Mouse (Mus musculus) CH12.LX (cell line): Measurements from ENCODE around the gene Ubb. TPM values are rescaled to one million over a fixed set of nuclear protein-coding genes. Genes with fewer than 3 reads are reported as not detected.

ENCODE experiments used
- DNase-seq: peaks from one replicate; pipeline ENCODE4 v3.0.0-alpha.2; 2013; ENCODE audit errors: extremely low read depth
- H3K27ac ChIP-seq: 2 replicates; pipeline ENCODE4 v1.5.1; 2012; ENCODE audit warnings: low read depth, mild to moderate bottlenecking, control low read depth, moderate library complexity; ENCODE audit not compliant: insufficient read depth
- H3K27me3 ChIP-seq: replicated peaks from 2 replicates; pipeline ENCODE3; 2012; ENCODE audit warnings: inconsistent platforms
- H3K36me3 ChIP-seq, 2 experiments: replicated peaks in 1 of 2; 2 replicates each; pipeline versions ENCODE3 to v1.6.1; 2012; ENCODE audit warnings: inconsistent platforms in 1 of 2, low read length in 1 of 2, mild to moderate bottlenecking in 1 of 2, mixed read lengths in 1 of 2, moderate library complexity in 1 of 2; ENCODE audit not compliant: control insufficient read depth in 1 of 2, insufficient read depth in 1 of 2
- H3K4me1 ChIP-seq, 2 experiments: 2 replicates each; pipeline ENCODE4 v1.6.1; 2012; ENCODE audit warnings: inconsistent platforms in 1 of 2, moderate library complexity in 1 of 2; ENCODE audit not compliant: insufficient read depth in 2 of 2, control insufficient read depth in 1 of 2
- H3K4me2 ChIP-seq: 2 replicates; pipeline ENCODE4 v1.6.1; 2012; ENCODE audit warnings: low read depth, mild to moderate bottlenecking, control low read depth; ENCODE audit not compliant: poor library complexity, insufficient read depth, severe bottlenecking
- H3K4me3 ChIP-seq, 3 experiments: fragments of 150-350 bp in 1 of 3; sonication (generic) in 1 of 3; replicated peaks in 1 of 3; 2 replicates each; pipeline versions ENCODE3 to v1.5.1; 2011 to 2012; ENCODE audit warnings: low read depth in 2 of 3, low read length in 2 of 3, mild to moderate bottlenecking in 2 of 3, moderate library complexity in 2 of 3, control low read depth in 1 of 3, improper control_type of control experiment in 1 of 3, inconsistent platforms in 1 of 3, mixed read lengths in 1 of 3; ENCODE audit not compliant: poor library complexity in 1 of 3
- H3K79me2 ChIP-seq: replicated peaks from 2 replicates; pipeline ENCODE4 v1.6.1; 2012; ENCODE audit warnings: mild to moderate bottlenecking, moderate library complexity; ENCODE audit not compliant: control insufficient read depth, poor library complexity, insufficient read depth, severe bottlenecking; ENCODE audit errors: extremely low read depth
- H3K9ac ChIP-seq: 2 replicates; pipeline ENCODE4 v1.6.1; 2012; ENCODE audit warnings: low read depth, mild to moderate bottlenecking, control low read depth, moderate library complexity; ENCODE audit not compliant: insufficient read depth
- H3K9me3 ChIP-seq: replicated peaks from 2 replicates; pipeline ENCODE3; 2012; ENCODE audit warnings: low read length, inconsistent platforms, mixed read lengths
- CHD2 ChIP-seq: IDR thresholded peaks from 2 replicates; pipeline ENCODE4 v1.6.1; 2011; ENCODE audit warnings: low read length, improper control_type of control experiment
- ELF1 ChIP-seq: IDR thresholded peaks from 2 replicates; pipeline ENCODE4 v1.6.1; 2014; ENCODE audit warnings: low read depth, mild to moderate bottlenecking, inconsistent platforms, low read length, improper control_type of control experiment
- EP300 ChIP-seq: IDR thresholded peaks from 2 replicates; pipeline ENCODE4 v1.6.1; 2011; ENCODE audit warnings: low read length, improper control_type of control experiment
- ETS1 ChIP-seq: conservative IDR thresholded peaks from 2 replicates; pipeline ENCODE4 v1.6.1; 2012; ENCODE audit warnings: low read depth, mild to moderate bottlenecking, inconsistent platforms, low read length, improper control_type of control experiment, moderate library complexity
- GABPA ChIP-seq: IDR thresholded peaks from 2 replicates; pipeline ENCODE4 v1.6.1; 2012; ENCODE audit warnings: low read depth, low read length, improper control_type of control experiment, inconsistent platforms; ENCODE audit not compliant: insufficient replicate concordance
- HCFC1 ChIP-seq: IDR thresholded peaks from 2 replicates; pipeline ENCODE4 v1.6.1; 2012; ENCODE audit warnings: low read depth, mild to moderate bottlenecking, inconsistent platforms, low read length, improper control_type of control experiment
- IRF4 ChIP-seq: IDR thresholded peaks from 2 replicates; pipeline ENCODE4 v1.6.1; 2014; ENCODE audit warnings: low read depth, mild to moderate bottlenecking, inconsistent platforms, low read length, improper control_type of control experiment
- JUN ChIP-seq: IDR thresholded peaks from 2 replicates; pipeline ENCODE4 v1.6.1; 2011; ENCODE audit warnings: low read depth, mild to moderate bottlenecking, low read length, improper control_type of control experiment, moderate library complexity; ENCODE audit not compliant: insufficient read depth
- MAFK ChIP-seq: IDR thresholded peaks from 2 replicates; pipeline ENCODE4 v1.6.1; 2011; ENCODE audit warnings: low read length, improper control_type of control experiment; ENCODE audit not compliant: insufficient replicate concordance
- MAZ ChIP-seq: IDR thresholded peaks from 2 replicates; pipeline ENCODE4 v1.6.1; 2012; ENCODE audit warnings: low read depth, mild to moderate bottlenecking, inconsistent platforms, low read length, improper control_type of control experiment, moderate library complexity
- MXI1 ChIP-seq: IDR thresholded peaks from 2 replicates; pipeline ENCODE4 v1.6.1; 2011; ENCODE audit warnings: mild to moderate bottlenecking, low read depth, low read length, improper control_type of control experiment
- PAX5 ChIP-seq: IDR thresholded peaks from 2 replicates; pipeline ENCODE4 v1.6.1; 2012; ENCODE audit warnings: low read length, inconsistent platforms, mixed read lengths
- POLR2A ChIP-seq: IDR thresholded peaks from 2 replicates; pipeline ENCODE4 v1.6.1; 2011; ENCODE audit warnings: low read depth, mild to moderate bottlenecking, improper control_type of control experiment, low read length
- RAD21 ChIP-seq: IDR thresholded peaks from 2 replicates; pipeline ENCODE4 v1.6.1; 2011; ENCODE audit warnings: low read depth, mild to moderate bottlenecking, low read length, improper control_type of control experiment, moderate library complexity
- RCOR1 ChIP-seq: conservative IDR thresholded peaks from 2 replicates; pipeline ENCODE4 v1.6.1; 2012; ENCODE audit warnings: low read depth, mild to moderate bottlenecking, inconsistent platforms, low read length, improper control_type of control experiment
- TBP ChIP-seq: conservative IDR thresholded peaks from 2 replicates; pipeline ENCODE4 v1.6.1; 2011; ENCODE audit warnings: low read depth, low read length, improper control_type of control experiment
- TCF12 ChIP-seq: IDR thresholded peaks from 2 replicates; pipeline ENCODE4 v1.6.1; 2014; ENCODE audit warnings: low read depth, mild to moderate bottlenecking, inconsistent platforms, low read length, improper control_type of control experiment
- USF1 ChIP-seq: IDR thresholded peaks from 2 replicates; pipeline ENCODE4 v1.6.1; 2014; ENCODE audit warnings: low read depth, mild to moderate bottlenecking, inconsistent platforms, low read length, improper control_type of control experiment
- USF2 ChIP-seq: conservative IDR thresholded peaks from 2 replicates; pipeline ENCODE4 v1.6.1; 2011; ENCODE audit warnings: low read depth, low read length, improper control_type of control experiment
- ZKSCAN1 ChIP-seq: IDR thresholded peaks from 2 replicates; pipeline ENCODE4 v1.6.1; 2012; ENCODE audit warnings: low read depth, inconsistent platforms, low read length, improper control_type of control experiment, borderline replicate concordance
- dilution Hi-C: fragments of 300-500 bp; cut with MboI; formaldehyde crosslinking; loops from 2 replicates; pipeline ENCODE4 v1.14.3; 2020; ENCODE audit warnings: low sequenced_read_pairs; ENCODE audit not compliant: extremely low pct_unique_long_range_greater_than_20kb, extremely low pct_ligation_motif_present
- in situ Hi-C: fragments of 300-500 bp; cut with MboI; formaldehyde crosslinking; loops from 3 replicates; pipeline ENCODE4 v1.14.3; 2019; ENCODE audit warnings: low sequenced_read_pairs, low pct_ligation_motif_present, low pct_unique_long_range_greater_than_20kb, mixed read lengths
- polyA plus RNA-seq: library from polyadenylated mRNA; unstranded; fragments of >175 nt; gene quantifications from 2 replicates; pipeline ENCODE4 v1.2.1, GENCODE M21; 2012; ENCODE audit warnings: low read depth; ENCODE audit not compliant: insufficient read length
- total RNA-seq, 2 experiments: library from RNA; depleted of rRNA; stranded (reverse); fragments of 300-350 nt in 1 of 2; fragments of >200 nt in 1 of 2; gene quantifications; 2 replicates each; pipeline ENCODE4 v1.2.3; 2012 to 2014

Gene Ubb
- total and polyA plus RNA-seq, 3 experiments, result 1,092 to 2,098 (median 1,487) TPM

- no peak for TF ChIP-seq USF2
- TF ChIP-seq POLR2A, result no peak
- TF ChIP-seq ETS1, result no peak
- TF ChIP-seq TCF12, result no peak
- TF ChIP-seq MXI1, result no peak
- TF ChIP-seq MAFK, result no peak
- TF ChIP-seq JUN, result no peak
- TF ChIP-seq IRF4, result no peak
- TF ChIP-seq USF1, result no peak
- no peak for TF ChIP-seq ELF1
- TF ChIP-seq CHD2, result no peak
- TF ChIP-seq RCOR1, result no peak
- peaks cover 3% of the 10 kb centered on the region for H3K9me3 ChIP-seq
- H3K4me1 ChIP-seq, result peaks cover 6 to 41% of the 10 kb centered on the region in 2 experiments; a peak in 3 of 4 replicates
- no peaks in the 10 kb centered on the region for H3K27me3 ChIP-seq
- peaks cover 24% of the 10 kb centered on the region for H3K79me2 ChIP-seq
- H3K4me3 ChIP-seq, result no peak overlapping the region
- H3K36me3 ChIP-seq, result peaks cover 18 to 26% of the 10 kb centered on the region in 2 experiments
- H3K4me2 ChIP-seq, result no peak overlapping the region
- in situ Hi-C loops, result no loop called here
- DNase-seq, result no peak
- dilution Hi-C loops, result no loop called here
- H3K27ac ChIP-seq, result no peak overlapping the region
- H3K9ac ChIP-seq, result no peak overlapping the region
Measured at GRCm38 (mm10) chr11:62557205-62557604, 6.2 kb downstream of the Ubb start.

GRCm38 (mm10) chr11:62558152-62558551, 7.2 kb downstream of the Ubb start:
- H3K27me3 ChIP-seq, result no peaks in the 10 kb centered on the region

More at GRCm38 (mm10) chr11:62558152-62558551, 7.2 kb downstream of the Ubb start:
- peaks cover 4% of the 10 kb centered on the region for H3K9me3 ChIP-seq
- no peak overlapping the region for H3K4me3 ChIP-seq
- H3K79me2 ChIP-seq, result peaks cover 19% of the 10 kb centered on the region
- no peak overlapping the region for H3K27ac ChIP-seq
- H3K4me2 ChIP-seq, result no peak overlapping the region
- peaks cover 7 to 48% of the 10 kb centered on the region in 2 experiments for H3K4me1 ChIP-seq
- no peak for DNase-seq
- H3K9ac ChIP-seq, result no peak overlapping the region
- TF ChIP-seq TBP (no peak), PAX5 (no peak), GABPA (no peak), MAZ (no peak), IRF4 (no peak), MXI1 (no peak), ETS1 (no peak), ZKSCAN1 (no peak), HCFC1 (no peak), EP300 (no peak), RAD21 (no peak), POLR2A (no peak), JUN (no peak)
- TF ChIP-seq, all 38 proteins: peak for 0
- H3K36me3 ChIP-seq, result peaks cover 13 to 24% of the 10 kb centered on the region in 2 experiments
- dilution Hi-C loops (no loop called here), in situ Hi-C loops (no loop called here)
